Mouse (Mus musculus): ENCODE results near the gene Entpd8. TPM values are rescaled to one million over a fixed set of nuclear protein-coding genes. Genes with fewer than 3 reads are reported as not detected.

Entpd8 gene
- polyA plus RNA-seq, 2 experiments = 2.3 to 4.9 TPM

DNA sequence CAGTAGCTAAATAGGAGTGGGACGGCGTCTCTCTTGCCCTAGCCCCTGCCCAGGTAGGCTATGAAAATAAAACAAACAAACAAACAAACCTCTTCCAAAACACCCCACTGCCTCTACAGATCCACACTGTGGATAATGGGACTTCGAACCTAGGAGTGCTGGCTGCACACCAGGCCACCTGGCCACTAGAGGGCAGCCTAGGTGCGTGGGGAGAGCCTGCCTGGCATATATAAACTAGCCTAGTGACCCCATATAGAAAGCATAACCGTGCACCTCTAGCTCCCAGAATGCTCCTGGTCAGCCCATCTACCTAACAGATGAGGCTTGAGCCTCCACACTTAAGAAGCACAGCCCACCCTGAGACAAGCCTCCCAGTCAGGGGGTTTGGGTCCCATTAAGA is 47.1 kb downstream of the Entpd8 start:
- Histone ChIP-seq H3K4me3 (ENCODE audit: insufficient read depth in 1 of 2, low read depth in 2 of 2, low read length in 2 of 2) (no peak overlapping the region), H3K9ac (replicated peaks) (no peak overlapping the region), H3K27me3 (ENCODE audit: control insufficient read depth, insufficient read depth, low read length) (no peaks in the 10 kb centered on the region), H3K4me1 (replicated peaks; ENCODE audit: control insufficient read depth in 2 of 2, insufficient read depth in 2 of 2, low read length in 1 of 2) (peaks cover 16 to 28% of the 10 kb centered on the region in 2 experiments), H3K9me3 (ENCODE audit: control insufficient read depth, low read length) (no peaks in the 10 kb centered on the region), H3K4me2 (ENCODE audit: low read depth) (no peak overlapping the region), H3K36me3 (replicated peaks; ENCODE audit: control insufficient read depth, insufficient read depth, low read depth) (no peaks in the 10 kb centered on the region), H3K27ac (no peak overlapping the region)
- ATAC-seq (ENCODE audit: insufficient read depth) (peak; percentile 41; the same call in 1 of the 2 replicates), DNase-seq (ENCODE audit: low read depth in 3 of 3, low spot score in 3 of 3) (peak; percentile 43 to 50 (median 45))
- 36% methylated on average over 5 of the region's 5 CpGs for WGBS (ENCODE audit: insufficient replicate concordance)
- TF ChIP-seq EP300 (IDR thresholded peaks at IDR 0.05; ENCODE audit: low read depth) (no peak), CTCF (IDR thresholded peaks at IDR 0.05; ENCODE audit: low read depth) (peak; percentile 98)

DNA sequence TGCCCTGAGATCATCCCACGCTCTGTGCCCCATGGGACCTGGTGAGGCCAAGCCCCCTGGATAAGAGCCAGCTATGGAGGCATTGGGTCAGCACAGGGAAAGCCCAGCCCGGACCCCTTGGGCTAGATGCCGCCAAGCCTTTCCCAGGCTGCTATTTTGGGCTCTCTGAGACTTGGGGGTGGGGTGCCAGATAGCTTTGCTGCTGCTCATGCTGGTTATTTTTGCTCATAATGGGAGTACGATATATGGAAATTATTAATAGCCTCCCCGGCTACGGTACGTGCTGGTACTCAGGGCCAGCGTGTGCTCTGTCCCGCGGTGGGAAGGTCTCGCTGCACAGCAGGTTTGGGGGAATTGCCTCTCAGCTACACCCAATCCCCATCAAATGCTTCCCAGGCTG is 48.0 kb downstream of the Entpd8 start:
- Histone ChIP-seq H3K36me3 (replicated peaks; ENCODE audit: control insufficient read depth, insufficient read depth, low read depth) (no peaks in the 10 kb centered on the region), H3K4me1 (replicated peaks; ENCODE audit: control insufficient read depth in 2 of 2, insufficient read depth in 2 of 2, low read length in 1 of 2) (peaks cover 17 to 28% of the 10 kb centered on the region in 2 experiments), H3K27me3 (ENCODE audit: control insufficient read depth, insufficient read depth, low read length) (no peaks in the 10 kb centered on the region), H3K9me3 (ENCODE audit: control insufficient read depth, low read length) (no peaks in the 10 kb centered on the region), H3K4me2 (ENCODE audit: low read depth) (no peak overlapping the region), H3K9ac (replicated peaks) (no peak overlapping the region), H3K27ac (no peak overlapping the region), H3K4me3 (ENCODE audit: insufficient read depth in 1 of 2, low read depth in 2 of 2, low read length in 2 of 2) (no peak overlapping the region)
- ATAC-seq (ENCODE audit: insufficient read depth) = no peak
- DNase-seq (ENCODE audit: low read depth in 3 of 3, low spot score in 3 of 3) = no peak
- TF ChIP-seq CTCF (IDR thresholded peaks at IDR 0.05; ENCODE audit: low read depth) (no peak), EP300 (IDR thresholded peaks at IDR 0.05; ENCODE audit: low read depth) (no peak)
- WGBS (ENCODE audit: insufficient replicate concordance) = 83% methylated on average over 11 of the region's 11 CpGs

DNA sequence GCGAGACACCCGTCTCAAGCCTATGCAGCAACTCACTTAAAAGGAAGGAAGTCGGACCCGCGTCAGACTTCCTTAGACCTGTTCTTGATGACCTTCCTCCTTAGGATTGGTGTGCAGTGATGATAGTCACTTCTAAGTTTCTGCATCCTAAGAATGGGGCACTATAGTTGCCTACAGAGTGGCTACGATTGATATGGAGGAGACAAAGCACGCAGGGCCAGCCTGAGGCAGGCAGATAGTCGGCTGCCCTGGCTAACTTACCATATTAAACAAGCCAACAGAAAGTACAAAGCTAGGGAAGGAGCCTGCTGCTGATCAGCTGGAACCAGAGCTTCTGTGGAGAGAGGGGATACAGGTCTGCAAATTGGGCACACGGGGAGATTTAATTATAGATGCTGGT is 51.5 kb downstream of the Entpd8 start:
- TF ChIP-seq CTCF (IDR thresholded peaks at IDR 0.05; ENCODE audit: low read depth) = no peak
- peak; percentile 77 for TF ChIP-seq EP300 (IDR thresholded peaks at IDR 0.05; ENCODE audit: low read depth)
- Histone ChIP-seq H3K9ac (replicated peaks) (peak overlapping the region; percentile 43), H3K27ac (peak overlapping the region; percentile 53), H3K4me3 (ENCODE audit: insufficient read depth in 1 of 2, low read depth in 2 of 2, low read length in 2 of 2) (no peak overlapping the region), H3K4me1 (replicated peaks; ENCODE audit: control insufficient read depth in 2 of 2, insufficient read depth in 2 of 2, low read length in 1 of 2) (peaks cover 13 to 17% of the 10 kb centered on the region in 2 experiments), H3K27me3 (ENCODE audit: control insufficient read depth, insufficient read depth, low read length) (no peaks in the 10 kb centered on the region), H3K9me3 (ENCODE audit: control insufficient read depth, low read length) (no peaks in the 10 kb centered on the region), H3K4me2 (ENCODE audit: low read depth) (peak overlapping the region; percentile 11), H3K36me3 (replicated peaks; ENCODE audit: control insufficient read depth, insufficient read depth, low read depth) (no peaks in the 10 kb centered on the region)
- peak; percentile 86 for ATAC-seq (ENCODE audit: insufficient read depth)
- peak; percentile 32 to 41 (median 35) for DNase-seq (ENCODE audit: low read depth in 3 of 3, low spot score in 3 of 3)
- 16% methylated on average over 9 of the region's 9 CpGs for WGBS (ENCODE audit: insufficient replicate concordance)

Small RNA genes lying within 50 kb of the gene (microRNA-seq; reads per million reads assigned to microRNA genes)
- not detected for gene Gm24328
- not detected for gene Mir7664

Other genes with a start within 250 kb of the Entpd8 start
- 14.1 and 15.1 TPM in 2 replicates for gene Ehmt1, start 160.7 kb upstream of the Entpd8 start, polyA plus RNA-seq (2012; rRNA removed)
- 10.6 and 12.0 TPM in 2 replicates for gene Ehmt1, start 160.7 kb upstream of the Entpd8 start, polyA plus RNA-seq (2014; fragmentation: Nextera tagmentation; extraction: Ambion mirVana)
- 20.8 and 29.1 TPM in 2 replicates for gene Arrdc1, start 145.1 kb upstream of the Entpd8 start, polyA plus RNA-seq (2012; rRNA removed)
- gene Arrdc1, start 145.1 kb upstream of the Entpd8 start, polyA plus RNA-seq (2014; fragmentation: Nextera tagmentation; extraction: Ambion mirVana) = 10.9 and 14.7 TPM in 2 replicates
- gene Zmynd19, start 130.5 kb upstream of the Entpd8 start, polyA plus RNA-seq (2012; rRNA removed) = 10.0 and 16.4 TPM in 2 replicates
- gene Zmynd19, start 130.5 kb upstream of the Entpd8 start, polyA plus RNA-seq (2014; fragmentation: Nextera tagmentation; extraction: Ambion mirVana) = 10.6 and 12.1 TPM in 2 replicates
- 8.1 and 9.0 TPM in 2 replicates for gene Dph7, start 117.9 kb upstream of the Entpd8 start, polyA plus RNA-seq (2012; rRNA removed)
- 8.7 and 9.9 TPM in 2 replicates for gene Dph7, start 117.9 kb upstream of the Entpd8 start, polyA plus RNA-seq (2014; fragmentation: Nextera tagmentation; extraction: Ambion mirVana)
- 31.9 and 48.1 TPM in 2 replicates for gene Mrpl41, start 105.2 kb upstream of the Entpd8 start, polyA plus RNA-seq (2012; rRNA removed)
- gene Mrpl41, start 105.2 kb upstream of the Entpd8 start, polyA plus RNA-seq (2014; fragmentation: Nextera tagmentation; extraction: Ambion mirVana) = 93.6 and 102 TPM in 2 replicates
- 9.4 and 9.6 TPM in 2 replicates for gene Pnpla7, start 104.3 kb upstream of the Entpd8 start, polyA plus RNA-seq (2012; rRNA removed)
- gene Pnpla7, start 104.3 kb upstream of the Entpd8 start, polyA plus RNA-seq (2014; fragmentation: Nextera tagmentation; extraction: Ambion mirVana) = 11.0 and 11.3 TPM in 2 replicates
- 10.3 and 11.0 TPM in 2 replicates for gene Nsmf, start 25.9 kb upstream of the Entpd8 start, polyA plus RNA-seq (2012; rRNA removed)
- 3.3 and 6.3 TPM in 2 replicates for gene Nsmf, start 25.9 kb upstream of the Entpd8 start, polyA plus RNA-seq (2014; fragmentation: Nextera tagmentation; extraction: Ambion mirVana)
- 0.95 and 1.1 TPM in 2 replicates for gene Noxa1, start 14.8 kb downstream of the Entpd8 start, polyA plus RNA-seq (2012; rRNA removed)
- 1.2 and 1.8 TPM in 2 replicates for gene Noxa1, start 14.8 kb downstream of the Entpd8 start, polyA plus RNA-seq (2014; fragmentation: Nextera tagmentation; extraction: Ambion mirVana)
- 3.7 and 3.9 TPM in 2 replicates for gene Nrarp, start 100.5 kb downstream of the Entpd8 start, polyA plus RNA-seq (2012; rRNA removed)
- gene Nrarp, start 100.5 kb downstream of the Entpd8 start, polyA plus RNA-seq (2014; fragmentation: Nextera tagmentation; extraction: Ambion mirVana) = 1.8 and 1.9 TPM in 2 replicates
- gene Tor4a, start 116.6 kb downstream of the Entpd8 start, polyA plus RNA-seq (2012; rRNA removed) = 3.7 and 4.1 TPM in 2 replicates
- 4.9 and 5.7 TPM in 2 replicates for gene Tor4a, start 116.6 kb downstream of the Entpd8 start, polyA plus RNA-seq (2014; fragmentation: Nextera tagmentation; extraction: Ambion mirVana)
- 18.7 and 21.3 TPM in 2 replicates for gene Nelfb, start 131.2 kb downstream of the Entpd8 start, polyA plus RNA-seq (2012; rRNA removed)
- gene Nelfb, start 131.2 kb downstream of the Entpd8 start, polyA plus RNA-seq (2014; fragmentation: Nextera tagmentation; extraction: Ambion mirVana) = 23.7 and 27.3 TPM in 2 replicates
- not detected in 2 replicates for gene Stpg3, start 134.3 kb downstream of the Entpd8 start, polyA plus RNA-seq (2012; rRNA removed)
- not detected in 2 replicates for gene Stpg3, start 134.3 kb downstream of the Entpd8 start, polyA plus RNA-seq (2014; fragmentation: Nextera tagmentation; extraction: Ambion mirVana)
- 0.04 TPM in 1 of 2 replicates, not detected in the other for gene Fam166a, start 138.4 kb downstream of the Entpd8 start, polyA plus RNA-seq (2012; rRNA removed)
- 0.96 TPM in 1 of 2 replicates, not detected in the other for gene Fam166a, start 138.4 kb downstream of the Entpd8 start, polyA plus RNA-seq (2014; fragmentation: Nextera tagmentation; extraction: Ambion mirVana)
- gene Tubb4b, start 144.4 kb downstream of the Entpd8 start, polyA plus RNA-seq (2012; rRNA removed) = 571 and 676 TPM in 2 replicates
- gene Tubb4b, start 144.4 kb downstream of the Entpd8 start, polyA plus RNA-seq (2014; fragmentation: Nextera tagmentation; extraction: Ambion mirVana) = 561 and 604 TPM in 2 replicates
- gene Slc34a3, start 154.1 kb downstream of the Entpd8 start, polyA plus RNA-seq (2012; rRNA removed) = 0.01 and 0.05 TPM in 2 replicates
- not detected in 2 replicates for gene Slc34a3, start 154.1 kb downstream of the Entpd8 start, polyA plus RNA-seq (2014; fragmentation: Nextera tagmentation; extraction: Ambion mirVana)
- gene Rnf224, start 156.5 kb downstream of the Entpd8 start, polyA plus RNA-seq (2012; rRNA removed) = not detected in 2 replicates
- not detected in 2 replicates for gene Rnf224, start 156.5 kb downstream of the Entpd8 start, polyA plus RNA-seq (2014; fragmentation: Nextera tagmentation; extraction: Ambion mirVana)
- 0.93 and 1.3 TPM in 2 replicates for gene Rnf208, start 162.0 kb downstream of the Entpd8 start, polyA plus RNA-seq (2012; rRNA removed)
- gene Rnf208, start 162.0 kb downstream of the Entpd8 start, polyA plus RNA-seq (2014; fragmentation: Nextera tagmentation; extraction: Ambion mirVana) = 0.09 and 0.16 TPM in 2 replicates
- gene Cysrt1, start 162.1 kb downstream of the Entpd8 start, polyA plus RNA-seq (2012; rRNA removed) = not detected in 2 replicates
- gene Cysrt1, start 162.1 kb downstream of the Entpd8 start, polyA plus RNA-seq (2014; fragmentation: Nextera tagmentation; extraction: Ambion mirVana) = not detected in 2 replicates
- 5.4 and 5.6 TPM in 2 replicates for gene AL732309.1, start 166.6 kb downstream of the Entpd8 start, polyA plus RNA-seq (2012; rRNA removed)
- 1.4 and 1.9 TPM in 2 replicates for gene AL732309.1, start 166.6 kb downstream of the Entpd8 start, polyA plus RNA-seq (2014; fragmentation: Nextera tagmentation; extraction: Ambion mirVana)
- 8.8 and 12.4 TPM in 2 replicates for gene Tmem203, start 175.1 kb downstream of the Entpd8 start, polyA plus RNA-seq (2012; rRNA removed)
- gene Tmem203, start 175.1 kb downstream of the Entpd8 start, polyA plus RNA-seq (2014; fragmentation: Nextera tagmentation; extraction: Ambion mirVana) = 8.8 and 9.4 TPM in 2 replicates
- gene Tprn, start 182.3 kb downstream of the Entpd8 start, polyA plus RNA-seq (2012; rRNA removed) = 1.6 and 2.6 TPM in 2 replicates
- 2.4 and 3.2 TPM in 2 replicates for gene Tprn, start 182.3 kb downstream of the Entpd8 start, polyA plus RNA-seq (2014; fragmentation: Nextera tagmentation; extraction: Ambion mirVana)
- gene Ssna1, start 192.1 kb downstream of the Entpd8 start, polyA plus RNA-seq (2012; rRNA removed) = 65.8 and 76.0 TPM in 2 replicates
- gene Ssna1, start 192.1 kb downstream of the Entpd8 start, polyA plus RNA-seq (2014; fragmentation: Nextera tagmentation; extraction: Ambion mirVana) = 145 and 155 TPM in 2 replicates
- gene Anapc2, start 192.2 kb downstream of the Entpd8 start, polyA plus RNA-seq (2012; rRNA removed) = 20.5 and 23.8 TPM in 2 replicates
- gene Anapc2, start 192.2 kb downstream of the Entpd8 start, polyA plus RNA-seq (2014; fragmentation: Nextera tagmentation; extraction: Ambion mirVana) = 30.2 TPM in 2 replicates
- not detected in 2 replicates for gene Tmem210, start 207.8 kb downstream of the Entpd8 start, polyA plus RNA-seq (2012; rRNA removed)
- not detected in 2 replicates for gene Tmem210, start 207.8 kb downstream of the Entpd8 start, polyA plus RNA-seq (2014; fragmentation: Nextera tagmentation; extraction: Ambion mirVana)
- gene Lrrc26, start 209.6 kb downstream of the Entpd8 start, polyA plus RNA-seq (2012; rRNA removed) = not detected in 2 replicates
- not detected in 2 replicates for gene Lrrc26, start 209.6 kb downstream of the Entpd8 start, polyA plus RNA-seq (2014; fragmentation: Nextera tagmentation; extraction: Ambion mirVana)
- gene Grin1, start 238.9 kb downstream of the Entpd8 start, polyA plus RNA-seq (2012; rRNA removed) = 0.02 and 0.05 TPM in 2 replicates
- gene Grin1, start 238.9 kb downstream of the Entpd8 start, polyA plus RNA-seq (2014; fragmentation: Nextera tagmentation; extraction: Ambion mirVana) = 0.06 and 0.14 TPM in 2 replicates